Mouse (Mus musculus) cerebellum, adult 2 months (tissue): ENCODE data around the gene Rai1. TPM values are rescaled to one million over a fixed set of nuclear protein-coding genes. Genes with fewer than 3 reads are reported as not detected.

Source experiments
- DNase-seq, 2 experiments: peaks; one replicate each; pipeline ENCODE4 v3.0.0; 2021
- H3K27ac ChIP-seq: fragments of 200-500 bp; 2 replicates; pipeline ENCODE4 v1.5.1; 2012; ENCODE audit warnings: low read length, control low read depth, inconsistent platforms; ENCODE audit not compliant: insufficient read depth
- H3K27me3 ChIP-seq: fragments of 200-500 bp; 2 replicates; pipeline ENCODE4 v1.6.1; 2012; ENCODE audit warnings: inconsistent platforms, mild to moderate bottlenecking, low read length, moderate library complexity; ENCODE audit not compliant: control insufficient read depth, insufficient read depth
- H3K4me1 ChIP-seq: fragments of 200-500 bp; 2 replicates; pipeline ENCODE4 v1.6.1; 2011; ENCODE audit warnings: low read length; ENCODE audit not compliant: control insufficient read depth, insufficient read depth
- H3K4me3 ChIP-seq: fragments of 200-500 bp; replicated peaks from 2 replicates; pipeline ENCODE3; 2011; ENCODE audit warnings: mild to moderate bottlenecking, low read depth, low read length, control low read depth; ENCODE audit not compliant: insufficient read depth
- CTCF ChIP-seq: fragments of 200-500 bp; IDR thresholded peaks from 2 replicates; pipeline ENCODE4 v1.5.1; 2011; ENCODE audit warnings: low read depth, mild to moderate bottlenecking, control low read depth, low read length, moderate library complexity, borderline replicate concordance; ENCODE audit not compliant: insufficient read depth
- POLR2A ChIP-seq: fragments of 200-500 bp; IDR thresholded peaks from 2 replicates; pipeline ENCODE4 v1.6.1; 2011; ENCODE audit warnings: low read length, control low read depth, borderline replicate concordance; ENCODE audit not compliant: insufficient read depth
- WGBS: fragments of 180-500 bp; shearing (Covaris S2); methylation state at CpG from one replicate; pipeline ENCODE4 v1.1.7; 2018; 5-methylcytosine and 5-hydroxymethylcytosine counted together
- polyA plus RNA-seq: library from polyadenylated mRNA; depleted of rRNA; stranded (reverse); fragments of >200 nt; gene quantifications from 2 replicates; pipeline ENCODE4 v1.2.3, GENCODE M21; 2012

Gene Rai1
- polyA plus RNA-seq, 1 experiment: 42.5 TPM

- Histone ChIP-seq H3K4me1 (peaks cover 16% of the 10 kb centered on the region; the same call in 1 of the 2 replicates), H3K27me3 (no peaks in the 10 kb centered on the region), H3K27ac (peak overlapping the region; percentile 5; the same call in 1 of the 2 replicates), H3K4me3 (peak overlapping the region; percentile 56)
- 16% methylated on average over 6 of the region's 6 CpGs for WGBS
- TF ChIP-seq POLR2A: no peak
- no peak for TF ChIP-seq CTCF
- DNase-seq: no peak
Measured at GRCm38 (mm10) chr11:60115638-60116276, 10.9 kb downstream of the Rai1 start.

GRCm38 (mm10) chr11:60120586-60121262 lies 15.9 kb downstream of the Rai1 start:
- no peak for DNase-seq
- H3K27me3 ChIP-seq: no peaks in the 10 kb centered on the region

GRCm38 (mm10) chr11:60122611-60123010 lies 17.8 kb downstream of the Rai1 start:
- Histone ChIP-seq H3K27me3 (no peaks in the 10 kb centered on the region), H3K4me3 (no peak overlapping the region), H3K27ac (no peak overlapping the region), H3K4me1 (peaks cover 4% of the 10 kb centered on the region)
- DNase-seq: no peak
- TF ChIP-seq CTCF: no peak
- no peak for TF ChIP-seq POLR2A

More at GRCm38 (mm10) chr11:60120586-60121262, 15.9 kb downstream of the Rai1 start:
- H3K4me1 ChIP-seq: peaks cover 4% of the 10 kb centered on the region
- TF ChIP-seq CTCF (no peak), POLR2A (no peak)
- no peak overlapping the region for H3K27ac ChIP-seq
- H3K4me3 ChIP-seq: no peak overlapping the region
- WGBS: 85% methylated on average over 2 of the region's 2 CpGs

- H3K4me3 ChIP-seq: no peak overlapping the region
- TF ChIP-seq CTCF (no peak), POLR2A (no peak)
- H3K27me3 ChIP-seq: no peaks in the 10 kb centered on the region
- H3K4me1 ChIP-seq: peaks cover 4% of the 10 kb centered on the region
- H3K27ac ChIP-seq: no peak overlapping the region
- no peak for DNase-seq
Measured at GRCm38 (mm10) chr11:60127048-60127447, 22.2 kb downstream of the Rai1 start.

GRCm38 (mm10) chr11:60127863-60128512 lies 23.2 kb downstream of the Rai1 start:
- H3K4me1 ChIP-seq: peaks cover 8% of the 10 kb centered on the region
- TF ChIP-seq CTCF (no peak), POLR2A (no peak)
- no peak overlapping the region for H3K27ac ChIP-seq
- no peak for DNase-seq
- WGBS: 74% methylated on average over 4 of the region's 4 CpGs
- H3K27me3 ChIP-seq: no peaks in the 10 kb centered on the region
- H3K4me3 ChIP-seq: no peak overlapping the region

- no peak for TF ChIP-seq POLR2A
- Histone ChIP-seq H3K27me3 (no peaks in the 10 kb centered on the region), H3K4me3 (no peak overlapping the region), H3K4me1 (peaks cover 10% of the 10 kb centered on the region), H3K27ac (no peak overlapping the region)
- DNase-seq: no peak
- 70% methylated on average over 6 of the region's 6 CpGs for WGBS
Measured at GRCm38 (mm10) chr11:60130516-60130915, 25.7 kb downstream of the Rai1 start.

GRCm38 (mm10) chr11:60132061-60132460 lies 27.2 kb downstream of the Rai1 start:
- WGBS: 84% methylated on average over 1 of the region's 1 CpGs
- DNase-seq: no peak
- no peak for TF ChIP-seq POLR2A
- no peak for TF ChIP-seq CTCF
- H3K4me3 ChIP-seq: no peak overlapping the region
- H3K27ac ChIP-seq: no peak overlapping the region
- peaks cover 10% of the 10 kb centered on the region for H3K4me1 ChIP-seq
- no peaks in the 10 kb centered on the region for H3K27me3 ChIP-seq

GRCm38 (mm10) chr11:60136491-60136890 lies 31.7 kb downstream of the Rai1 start:
- H3K4me1 ChIP-seq: peaks cover 22% of the 10 kb centered on the region
- TF ChIP-seq CTCF (no peak), POLR2A (no peak)
- no peaks in the 10 kb centered on the region for H3K27me3 ChIP-seq
- DNase-seq: no peak
- H3K4me3 ChIP-seq: no peak overlapping the region
- WGBS: 82% methylated on average over 1 of the region's 1 CpGs
- no peak overlapping the region for H3K27ac ChIP-seq
